Mouse (Mus musculus) testis, adult 2 months (tissue): ENCODE measurements around the gene Hspg2.

Source experiments
- CTCF ChIP-seq: fragments of 200-500 bp; IDR thresholded peaks from 2 replicates; pipeline ENCODE4 v1.5.1; 2012; ENCODE audit warnings: low read depth, mild to moderate bottlenecking, inconsistent platforms, low read length, moderate library complexity; ENCODE audit not compliant: control insufficient read depth, insufficient read depth, insufficient replicate concordance
- POLR2A ChIP-seq: fragments of 200-500 bp; IDR thresholded peaks from 2 replicates; pipeline ENCODE4 v1.6.1; 2012; ENCODE audit warnings: low read depth, mild to moderate bottlenecking, inconsistent platforms, low read length, moderate library complexity; ENCODE audit not compliant: control insufficient read depth

- TF ChIP-seq POLR2A (no peak), CTCF (no peak)
These were observed 130.0 kb downstream of the Hspg2 start for GRCm38 (mm10) chr4:137598577-137598976.
